Mouse (Mus musculus): ENCODE results near the gene Tbcd. TPM values are rescaled to one million over a fixed set of nuclear protein-coding genes. Genes with fewer than 3 reads are reported as not detected.
"Not testable (repeated sequence)": the region's sequence is repeated elsewhere in the genome, so short reads cannot be mapped to it uniquely, and the experiment has no call there.

The Tbcd gene
- polyA plus RNA-seq, 1 experiment from 2014 or later: 39.2 TPM

- Histone ChIP-seq H3K9ac (replicated peaks; ENCODE audit: low read depth, low read length) (no peak overlapping the region), H3K4me1 (ENCODE audit: control insufficient read depth, insufficient read depth, low read length) (no peaks in the 10 kb centered on the region), H3K27me3 (ENCODE audit: control insufficient read depth, insufficient read depth, low read length) (no peaks in the 10 kb centered on the region), H3K36me3 (ENCODE audit: control insufficient read depth, insufficient read depth, low read length) (no peaks in the 10 kb centered on the region), H3K4me3 (ENCODE audit: low read depth, low read length) (no peak overlapping the region), H3K27ac (ENCODE audit: low read depth, low read length) (no peak overlapping the region), H3K4me2 (ENCODE audit: low read depth, low read length) (no peak overlapping the region), H3K9me3 (ENCODE audit: control insufficient read depth, low read length) (no peaks in the 10 kb centered on the region)
- 65% methylated on average over 1 of the region's 1 CpGs for WGBS
- no peak for ATAC-seq (ENCODE audit: low read depth)
Observed at GRCm38 (mm10) chr11:121658151-121658550, 206.4 kb downstream of the Tbcd start.

DNA sequence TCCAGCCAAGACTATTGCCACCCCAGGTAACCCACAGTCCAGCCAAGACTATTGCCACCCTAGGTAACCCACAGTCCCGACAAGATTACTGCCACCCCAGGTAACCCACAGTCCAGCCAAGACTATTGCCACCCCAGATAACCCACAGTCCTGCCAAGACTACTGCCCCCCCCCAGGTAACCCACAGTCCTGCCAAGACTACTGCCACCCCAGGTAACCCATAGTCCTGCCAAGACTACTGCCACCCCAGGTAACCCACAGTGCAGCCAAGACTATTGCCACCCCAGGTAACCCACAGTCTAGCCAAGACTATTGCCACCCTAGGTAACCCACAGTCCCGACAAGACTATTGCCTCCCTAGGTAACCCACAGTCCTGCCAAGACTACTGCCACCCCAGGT lies 208.9 kb downstream of the Tbcd start:
- not testable (repeated sequence) for H3K4me3 ChIP-seq (ENCODE audit: low read depth, low read length); H3K9ac ChIP-seq (replicated peaks; ENCODE audit: low read depth, low read length); H3K27me3 ChIP-seq (ENCODE audit: control insufficient read depth, insufficient read depth, low read length); H3K4me2 ChIP-seq (ENCODE audit: low read depth, low read length); H3K9me3 ChIP-seq (ENCODE audit: control insufficient read depth, low read length); H3K4me1 ChIP-seq (ENCODE audit: control insufficient read depth, insufficient read depth, low read length); ATAC-seq (ENCODE audit: low read depth); H3K27ac ChIP-seq (ENCODE audit: low read depth, low read length); H3K36me3 ChIP-seq (ENCODE audit: control insufficient read depth, insufficient read depth, low read length)
- 100% methylated on average over 2 of the region's 2 CpGs for WGBS

- Histone ChIP-seq H3K4me1 (ENCODE audit: control insufficient read depth, insufficient read depth, low read length) (no peaks in the 10 kb centered on the region), H3K36me3 (ENCODE audit: control insufficient read depth, insufficient read depth, low read length) (no peaks in the 10 kb centered on the region), H3K27me3 (ENCODE audit: control insufficient read depth, insufficient read depth, low read length) (no peaks in the 10 kb centered on the region), H3K9me3 (ENCODE audit: control insufficient read depth, low read length) (no peaks in the 10 kb centered on the region), H3K4me2 (ENCODE audit: low read depth, low read length) (no peak overlapping the region), H3K4me3 (ENCODE audit: low read depth, low read length) (no peak overlapping the region), H3K27ac (ENCODE audit: low read depth, low read length) (no peak overlapping the region), H3K9ac (replicated peaks; ENCODE audit: low read depth, low read length) (no peak overlapping the region)
- ATAC-seq (ENCODE audit: low read depth): no peak
- WGBS: 87% methylated on average over 2 of the region's 2 CpGs
Observed at GRCm38 (mm10) chr11:121661116-121661515, 209.4 kb downstream of the Tbcd start.

Other genes starting within 250 kb of the Tbcd start
- gene Hexdc, start 247.5 kb upstream of the Tbcd start, polyA plus RNA-seq (2014; fragmentation: Nextera tagmentation; extraction: Ambion mirVana): 28.2 and 37.0 TPM in 2 replicates
- gene Ogfod3, start 247.2 kb upstream of the Tbcd start, polyA plus RNA-seq (2014; fragmentation: Nextera tagmentation; extraction: Ambion mirVana): 27.2 and 32.0 TPM in 2 replicates
- gene Cybc1, start 222.6 kb upstream of the Tbcd start, polyA plus RNA-seq (2014; fragmentation: Nextera tagmentation; extraction: Ambion mirVana): 36.3 and 39.5 TPM in 2 replicates
- 93.2 and 96.5 TPM in 2 replicates for gene Narf, start 214.7 kb upstream of the Tbcd start, polyA plus RNA-seq (2014; fragmentation: Nextera tagmentation; extraction: Ambion mirVana)
- gene Foxk2, start 192.0 kb upstream of the Tbcd start, polyA plus RNA-seq (2014; fragmentation: Nextera tagmentation; extraction: Ambion mirVana): 15.1 and 16.5 TPM in 2 replicates
- 93.7 and 100 TPM in 2 replicates for gene Wdr45b, start 97.5 kb upstream of the Tbcd start, polyA plus RNA-seq (2014; fragmentation: Nextera tagmentation; extraction: Ambion mirVana)
- 13.4 and 16.7 TPM in 2 replicates for gene Rab40b, start 63.7 kb upstream of the Tbcd start, polyA plus RNA-seq (2014; fragmentation: Nextera tagmentation; extraction: Ambion mirVana)
- gene Fn3krp, start 30.5 kb upstream of the Tbcd start, polyA plus RNA-seq (2014; fragmentation: Nextera tagmentation; extraction: Ambion mirVana): 8.6 and 9.2 TPM in 2 replicates
- 6.4 and 8.1 TPM in 2 replicates for gene Fn3k, start 17.0 kb upstream of the Tbcd start, polyA plus RNA-seq (2014; fragmentation: Nextera tagmentation; extraction: Ambion mirVana)
- 0.32 and 0.49 TPM in 2 replicates for gene Zfp750, start 67.4 kb downstream of the Tbcd start, polyA plus RNA-seq (2014; fragmentation: Nextera tagmentation; extraction: Ambion mirVana)
- 6.0 and 6.1 TPM in 2 replicates for gene B3gntl1, start 221.2 kb downstream of the Tbcd start, polyA plus RNA-seq (2014; fragmentation: Nextera tagmentation; extraction: Ambion mirVana)
- 21.1 and 21.5 TPM in 2 replicates for gene Metrnl, start 249.6 kb downstream of the Tbcd start, polyA plus RNA-seq (2014; fragmentation: Nextera tagmentation; extraction: Ambion mirVana)